Mouse (Mus musculus) left cerebral cortex, postnatal 4 days (tissue): Measurements from ENCODE around the gene P2ry14. TPM values are rescaled to one million over a fixed set of nuclear protein-coding genes. Genes with fewer than 3 reads are reported as not detected.
"Not testable (repeated sequence)": the region's sequence is repeated elsewhere in the genome, so short reads cannot be mapped to it uniquely, and the experiment has no call there.

Experiments used
- DNase-seq: peaks from one replicate; pipeline ENCODE4 v3.0.0-alpha.2; 2022
- intact Hi-C: fragments of 180-260 bp; cut with DNase I; formaldehyde crosslinking; loops from one replicate; pipeline ENCODE4 v1.15.1; 2025
- total RNA-seq, 2 experiments: library from RNA; stranded (reverse); gene quantifications; 2 replicates each; pipeline ENCODE4 v1.2.3; 2021

Gene P2ry14
- total RNA-seq, 2 experiments from 2014 or later: 0.70 to 1.0 TPM

DNA sequence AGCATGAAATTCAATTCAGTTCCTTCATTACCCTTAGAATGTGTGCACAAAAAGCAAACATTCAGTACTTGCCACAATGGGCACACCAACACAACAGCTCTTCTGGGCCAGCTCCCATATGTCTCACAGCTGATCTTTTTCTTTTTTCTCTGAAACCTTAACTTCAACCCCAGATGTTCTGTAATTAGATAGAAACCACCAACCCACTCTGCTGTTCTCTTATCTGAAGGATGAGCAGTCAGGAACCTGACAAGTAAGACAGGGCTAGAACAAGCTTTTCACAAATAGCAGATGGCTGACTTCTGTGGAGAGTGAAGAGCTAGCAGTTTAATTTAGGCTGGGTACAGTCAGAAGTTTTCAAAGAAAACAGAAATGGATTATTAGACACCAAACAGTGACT lies 3.8 kb downstream of the P2ry14 start:
- intact Hi-C loops: no loop called here
- DNase-seq: no peak

DNA sequence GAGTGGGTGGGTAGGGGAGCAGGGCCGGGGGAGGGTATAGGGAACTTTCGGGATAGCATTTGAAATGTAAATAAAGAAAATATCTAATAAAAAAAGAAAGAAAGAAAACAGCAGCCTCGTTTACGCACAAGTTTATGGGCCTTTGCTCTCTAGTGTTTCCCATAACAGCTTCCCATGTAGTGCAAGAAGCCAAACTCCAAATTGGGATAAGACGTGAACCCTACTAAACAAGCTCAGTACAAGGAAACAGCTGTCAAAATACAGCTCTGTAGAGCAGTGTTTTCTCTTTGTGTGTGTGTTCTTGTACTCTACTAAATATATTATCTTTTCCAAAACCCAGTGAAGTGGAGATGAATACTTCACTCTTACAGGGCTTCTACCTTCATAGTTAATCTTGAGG lies 8.2 kb downstream of the P2ry14 start:
- intact Hi-C loops: no loop called here
- no peak for DNase-seq

DNA sequence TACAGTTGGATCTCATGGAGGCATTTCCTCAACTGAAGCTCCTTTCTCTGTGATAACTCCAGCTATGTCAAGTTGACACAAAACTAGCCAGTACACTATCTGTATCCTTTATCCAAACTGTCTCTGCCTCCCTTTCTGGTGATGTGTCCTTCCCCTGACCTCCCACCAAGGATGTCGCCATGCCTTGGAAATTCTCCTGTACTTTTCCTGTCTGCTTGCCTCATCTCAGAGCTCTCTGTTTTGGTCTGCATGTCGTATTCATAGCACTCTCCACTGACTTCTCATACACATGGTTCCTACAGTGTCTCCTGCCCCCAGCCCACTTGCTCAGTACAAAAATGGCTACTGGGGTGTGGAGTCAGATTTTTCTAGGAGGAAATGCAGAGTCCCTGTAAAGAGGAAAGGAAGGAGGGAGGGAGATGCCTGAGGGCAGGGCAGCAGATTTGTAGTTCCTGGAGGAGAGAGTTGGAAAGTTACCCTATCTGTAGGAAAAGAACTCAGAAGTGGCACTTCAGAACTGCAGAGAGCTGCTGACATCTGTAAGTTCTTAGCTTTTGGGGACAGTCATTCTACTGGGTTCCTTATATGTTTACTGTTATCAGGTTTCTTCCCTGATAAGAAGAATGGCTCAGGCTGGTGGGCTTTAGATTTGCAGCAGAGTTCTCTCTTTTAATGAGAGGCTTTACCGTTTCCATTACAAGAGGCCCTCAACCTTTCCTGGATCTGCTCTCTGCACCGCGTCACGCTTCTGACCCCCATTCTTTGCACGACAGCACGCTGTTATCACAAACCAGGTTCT lies 11.7 kb downstream of the P2ry14 start:
- intact Hi-C loops: no loop called here
- no peak for DNase-seq

DNA sequence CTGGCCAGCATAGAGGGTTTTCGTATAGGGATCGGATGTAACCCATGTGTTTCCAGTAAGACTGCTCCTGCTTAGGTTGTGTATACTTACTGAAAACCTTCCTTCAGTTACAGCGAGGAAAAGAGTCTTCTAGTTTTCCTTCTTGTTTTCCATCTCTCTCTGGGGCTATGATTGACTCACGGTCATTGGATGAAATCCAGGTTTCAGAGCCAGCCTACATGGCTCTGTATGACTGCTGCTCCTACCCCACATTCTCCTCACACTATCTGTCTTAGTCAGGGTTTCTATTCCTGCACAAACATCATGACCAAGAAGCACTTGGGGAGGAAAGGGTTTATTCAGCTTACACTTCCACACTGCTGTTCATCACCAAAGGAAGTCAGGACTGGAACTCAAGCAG lies 12.5 kb downstream of the P2ry14 start:
- intact Hi-C loops, DNase-seq: not testable (repeated sequence)

DNA sequence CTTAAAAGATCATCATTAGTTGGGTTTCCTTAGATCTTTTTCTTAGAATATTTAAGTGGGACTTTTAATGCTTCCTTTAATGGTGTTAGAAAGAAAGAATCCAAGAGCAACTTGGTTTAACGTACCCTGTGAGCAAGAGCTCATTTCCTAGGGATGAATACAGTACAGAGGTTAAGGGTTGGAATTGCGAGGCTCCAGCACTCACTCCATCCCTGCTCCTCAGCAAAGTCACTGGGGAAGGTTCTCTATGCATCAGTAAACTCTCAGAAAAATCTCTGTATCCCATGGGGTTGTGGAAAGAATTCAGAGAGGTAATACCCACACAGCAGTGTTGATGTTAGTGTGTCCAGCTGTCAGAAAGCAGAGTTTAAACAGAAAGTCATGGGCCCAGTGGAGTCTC lies 13.3 kb downstream of the P2ry14 start:
- intact Hi-C loops: no loop called here
- DNase-seq: no peak

DNA sequence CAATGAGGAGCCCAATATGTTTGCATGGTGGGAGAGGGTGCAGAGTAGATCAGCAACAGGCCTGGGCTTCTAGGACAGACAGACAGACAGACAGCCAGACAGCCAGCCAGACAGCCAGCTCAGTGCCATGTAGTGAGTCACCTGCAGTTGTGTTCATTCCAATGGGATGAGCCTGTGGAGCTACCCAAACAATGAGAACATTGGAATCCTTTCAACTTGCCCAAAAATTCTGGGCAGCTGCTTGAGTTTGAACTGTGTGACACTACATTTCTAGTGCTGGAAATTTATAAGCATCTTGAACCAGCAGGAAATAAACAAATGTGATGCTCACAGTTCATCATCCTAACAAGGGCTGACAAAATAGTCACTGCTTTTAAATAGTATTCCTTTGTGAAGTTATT lies 13.8 kb downstream of the P2ry14 start:
- DNase-seq: no peak
- intact Hi-C loops: no loop called here

DNA sequence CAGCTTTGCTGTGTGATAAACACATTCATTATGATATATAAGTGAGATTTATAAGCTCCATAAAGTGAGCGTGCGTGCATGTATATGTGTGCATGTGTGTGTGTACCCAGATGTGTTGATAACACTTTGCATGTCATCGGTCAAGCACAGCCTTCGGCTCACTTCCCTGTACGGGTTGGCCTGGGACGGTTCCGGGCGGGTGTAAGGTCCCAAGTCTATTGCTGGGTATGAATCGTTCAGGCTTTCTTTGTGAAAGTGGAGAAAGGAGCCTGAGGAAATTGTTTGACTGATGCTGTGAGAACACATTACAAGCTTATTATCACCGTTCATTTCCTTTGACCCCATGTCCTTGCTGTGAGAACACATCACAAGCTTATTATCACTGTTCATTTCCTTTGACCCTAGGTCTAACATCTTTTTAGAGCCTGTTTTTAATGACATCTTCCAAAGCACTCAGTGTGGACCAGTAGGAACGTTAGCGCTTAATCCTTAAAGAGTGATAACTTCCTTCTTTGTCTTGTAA lies 14.4 kb downstream of the P2ry14 start:
- intact Hi-C loops: no loop called here
- no peak for DNase-seq

DNA sequence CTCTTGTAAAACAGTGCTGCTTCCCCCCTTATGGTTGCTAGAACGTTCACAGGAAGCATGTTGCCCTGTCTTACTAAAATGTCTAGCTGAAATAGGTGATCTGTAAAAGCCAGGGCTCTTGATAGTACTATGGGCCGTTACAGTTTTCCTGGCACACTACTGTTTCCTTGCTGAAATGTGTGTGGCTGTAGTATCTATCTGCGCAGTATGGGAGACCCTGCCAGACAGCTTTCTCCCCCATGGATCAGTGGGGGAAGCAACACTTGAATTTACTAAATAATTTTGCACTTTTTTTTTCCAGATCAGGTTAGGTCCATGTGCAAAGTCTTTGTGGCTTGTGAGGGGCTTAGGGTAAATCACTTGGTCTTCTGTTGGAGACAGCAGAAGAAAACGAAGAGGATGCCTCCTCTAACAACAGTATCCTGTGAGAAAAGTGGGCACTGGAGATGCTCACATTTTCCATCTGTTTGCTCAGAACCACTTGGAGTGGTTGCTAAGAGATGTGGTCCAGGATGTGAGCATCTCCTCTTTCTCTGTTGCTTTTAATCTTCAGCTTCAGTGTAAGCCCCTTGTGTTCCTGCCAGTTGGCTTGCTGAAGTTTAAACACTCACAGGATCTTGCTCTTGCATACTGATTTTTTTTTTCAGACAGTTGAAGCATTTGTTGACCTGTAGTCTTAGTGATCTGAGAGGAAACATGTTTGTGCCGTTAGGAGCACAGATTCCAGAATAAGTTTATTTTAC lies 17.3 kb downstream of the P2ry14 start:
- intact Hi-C loops: no loop called here
- DNase-seq: no peak

DNA sequence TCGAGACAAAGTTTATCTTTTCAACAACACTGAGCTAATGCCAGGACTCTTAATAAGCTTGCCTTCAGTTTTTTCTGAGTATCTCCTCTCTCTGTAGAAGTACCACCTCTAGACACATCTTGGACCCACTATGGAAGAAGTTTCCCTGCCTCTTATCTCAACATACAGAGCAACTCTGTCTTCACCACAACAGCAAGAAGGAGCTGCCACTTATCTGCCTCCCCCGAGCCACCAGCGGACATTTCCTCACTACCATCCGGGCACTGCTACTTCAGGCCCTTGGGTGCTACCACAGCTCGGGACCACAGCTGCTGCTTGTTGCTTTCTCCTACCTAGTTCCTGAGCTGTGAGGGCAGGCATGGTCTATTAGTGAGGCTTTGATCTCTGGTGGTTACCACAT lies 20.2 kb downstream of the P2ry14 start:
- intact Hi-C loops: no loop called here
- DNase-seq: no peak

DNA sequence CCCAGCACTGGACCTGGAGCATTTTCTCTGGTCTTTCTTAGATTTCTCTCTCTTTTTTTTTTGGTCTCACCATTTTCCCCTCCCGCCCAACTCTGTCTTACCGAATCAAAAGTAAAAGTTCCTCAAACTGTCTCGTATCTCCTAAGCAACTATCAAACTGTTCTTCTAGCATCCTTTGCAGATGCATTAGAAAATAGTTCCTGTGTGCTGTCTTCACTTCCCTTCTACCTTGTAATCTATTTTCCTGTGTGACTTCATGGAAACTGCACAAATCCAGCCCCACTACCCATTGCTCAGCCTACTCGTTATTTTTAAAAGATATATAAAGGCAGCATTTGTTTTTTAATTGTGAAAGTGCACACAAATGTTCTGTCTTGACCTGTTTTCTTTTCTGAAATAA lies 21.5 kb downstream of the P2ry14 start:
- no peak for DNase-seq
- intact Hi-C loops: no loop called here

DNA sequence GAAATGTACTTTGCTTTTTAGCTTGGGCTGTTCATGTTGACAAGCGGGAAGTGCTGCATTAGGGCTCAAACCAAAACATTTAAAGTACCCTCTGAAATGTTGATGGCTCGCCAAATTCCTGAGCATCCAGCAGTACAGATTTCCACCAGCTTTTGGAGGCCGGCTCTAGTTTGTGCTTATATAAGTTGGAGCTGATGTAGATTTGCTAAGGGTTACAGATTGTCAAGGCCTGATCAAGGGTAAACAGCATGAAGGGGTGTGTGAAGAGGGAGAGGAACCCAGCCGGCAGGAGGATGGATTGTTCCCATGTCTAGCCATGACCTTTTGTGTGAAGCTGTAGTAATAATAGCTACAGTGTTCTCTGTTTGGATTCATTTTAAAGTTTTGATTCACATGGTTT lies 22.3 kb downstream of the P2ry14 start:
- no peak for DNase-seq
- intact Hi-C loops: no loop called here

DNA sequence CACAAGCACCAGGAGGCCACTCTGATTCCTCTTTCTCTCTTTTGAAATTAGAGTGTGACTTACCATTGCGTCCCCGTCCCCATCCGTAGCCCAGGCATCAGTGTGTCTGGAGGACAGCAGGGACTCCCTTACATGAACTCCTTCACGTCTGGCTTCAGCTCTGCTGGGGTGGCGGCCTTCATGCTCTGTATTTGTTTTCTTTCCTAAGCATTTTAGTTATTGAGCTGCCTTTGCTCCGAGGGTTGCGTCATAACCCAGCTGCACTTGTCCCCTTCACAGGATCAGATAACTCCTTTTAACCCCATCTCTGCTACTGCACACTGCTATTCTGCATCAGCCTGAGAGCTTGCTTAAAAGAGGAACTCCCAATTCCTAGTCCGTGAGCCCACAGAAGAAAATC lies 23.0 kb downstream of the P2ry14 start:
- no peak for DNase-seq
- intact Hi-C loops: no loop called here

DNA sequence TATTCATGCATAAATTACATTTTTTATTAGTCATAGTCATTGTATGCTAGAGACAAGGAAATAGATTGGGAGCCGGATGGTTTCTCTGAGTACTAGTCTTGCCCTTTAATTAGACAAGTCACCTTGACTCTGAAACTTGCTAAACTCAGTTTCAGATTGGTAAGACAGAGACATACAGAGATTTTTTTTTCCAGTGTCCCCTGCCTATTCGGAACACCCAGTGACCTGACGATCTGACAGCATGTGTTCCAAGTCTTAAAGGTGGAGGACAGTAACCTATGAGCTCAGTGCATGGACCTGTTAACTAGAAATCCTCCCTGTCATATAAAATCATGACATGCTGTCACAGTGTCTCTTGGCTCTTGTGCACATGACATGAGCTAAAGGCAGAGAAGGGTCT lies 23.9 kb downstream of the P2ry14 start:
- DNase-seq: no peak
- intact Hi-C loops: loop anchor here (10.0 kb wide), 1 partner anchor 75 kb away; no protein-coding TSS in a partner anchor

DNA sequence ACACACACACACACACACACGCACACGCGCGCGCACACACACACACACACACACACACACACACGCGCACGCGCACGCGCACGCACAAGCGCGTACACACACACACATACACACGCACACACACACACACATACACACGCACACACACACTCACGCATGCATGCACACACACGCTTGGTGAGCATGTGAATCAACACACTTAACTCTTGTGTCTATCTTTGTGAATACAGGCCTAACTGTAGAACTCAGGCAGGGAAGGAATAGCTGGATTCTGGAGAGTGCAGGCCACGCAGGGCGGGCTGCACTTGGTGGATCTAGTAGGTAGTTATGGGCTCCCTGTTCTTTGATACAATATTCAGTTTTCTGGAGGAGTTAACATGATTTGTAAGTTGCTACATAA lies 24.7 kb downstream of the P2ry14 start:
- intact Hi-C loops: loop anchor here (10.0 kb wide), 1 partner anchor 76 kb away; no protein-coding TSS in a partner anchor
- no peak for DNase-seq

DNA sequence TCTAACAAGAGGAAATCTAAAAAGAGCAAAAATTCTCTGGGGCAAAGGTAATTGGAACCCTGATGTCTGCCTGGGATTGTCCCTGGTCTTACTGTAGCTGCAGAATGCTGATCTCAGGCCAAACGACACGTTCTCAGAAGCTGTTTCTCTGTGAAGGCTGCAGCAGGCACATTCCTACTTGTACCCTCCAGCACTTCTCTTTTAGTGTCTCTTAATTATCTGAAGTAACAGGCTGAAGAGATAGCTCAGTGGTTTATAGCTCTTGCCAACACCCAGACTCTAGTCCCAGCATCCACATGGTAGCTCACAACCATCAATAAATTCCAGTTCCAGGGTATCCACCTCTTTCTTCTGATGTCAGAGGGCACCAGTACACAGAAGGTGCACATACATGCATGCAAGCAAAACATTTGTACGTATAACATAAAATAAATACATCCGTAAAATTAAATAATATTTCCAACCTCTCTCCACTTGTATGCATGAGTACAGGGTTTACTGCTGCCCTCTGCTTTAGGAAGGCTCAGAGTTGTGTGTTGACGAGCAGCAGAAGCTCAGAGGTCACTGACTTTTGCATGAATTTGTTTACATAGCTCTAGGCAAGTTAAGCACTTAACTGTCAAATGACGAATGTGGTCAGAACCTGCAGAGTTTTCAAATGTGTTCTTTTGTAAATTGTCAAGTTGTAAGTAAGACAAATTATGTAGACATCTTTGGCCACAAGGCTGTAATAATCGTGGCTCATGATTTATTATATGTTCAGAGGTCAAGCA lies 27.4 kb downstream of the P2ry14 start:
- intact Hi-C loops: loop anchor here (10.0 kb wide), 1 partner anchor 79 kb away; no protein-coding TSS in a partner anchor
- no peak for DNase-seq

DNA sequence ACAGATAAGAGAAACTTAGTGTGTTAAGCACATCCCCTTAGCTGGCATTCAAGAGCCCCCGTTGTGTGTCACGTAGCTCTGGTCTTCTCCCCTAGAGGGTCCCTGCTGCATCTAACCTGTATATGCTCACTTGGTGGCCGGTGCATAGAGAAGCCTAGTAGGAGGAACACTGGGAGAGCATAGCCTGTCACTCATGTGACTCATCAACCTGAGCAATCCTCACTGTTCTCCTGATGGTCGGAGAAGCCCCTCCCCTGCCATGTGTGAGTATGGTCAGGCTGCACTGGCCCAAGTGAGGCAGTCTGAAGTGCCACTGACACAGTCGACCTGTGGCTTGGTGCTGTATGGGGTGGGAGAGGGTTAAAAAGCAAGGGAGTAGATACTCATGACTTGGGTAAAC lies 28.4 kb downstream of the P2ry14 start:
- no peak for DNase-seq
- intact Hi-C loops: loop anchor here (10.0 kb wide), 1 partner anchor 80 kb away; no protein-coding TSS in a partner anchor

DNA sequence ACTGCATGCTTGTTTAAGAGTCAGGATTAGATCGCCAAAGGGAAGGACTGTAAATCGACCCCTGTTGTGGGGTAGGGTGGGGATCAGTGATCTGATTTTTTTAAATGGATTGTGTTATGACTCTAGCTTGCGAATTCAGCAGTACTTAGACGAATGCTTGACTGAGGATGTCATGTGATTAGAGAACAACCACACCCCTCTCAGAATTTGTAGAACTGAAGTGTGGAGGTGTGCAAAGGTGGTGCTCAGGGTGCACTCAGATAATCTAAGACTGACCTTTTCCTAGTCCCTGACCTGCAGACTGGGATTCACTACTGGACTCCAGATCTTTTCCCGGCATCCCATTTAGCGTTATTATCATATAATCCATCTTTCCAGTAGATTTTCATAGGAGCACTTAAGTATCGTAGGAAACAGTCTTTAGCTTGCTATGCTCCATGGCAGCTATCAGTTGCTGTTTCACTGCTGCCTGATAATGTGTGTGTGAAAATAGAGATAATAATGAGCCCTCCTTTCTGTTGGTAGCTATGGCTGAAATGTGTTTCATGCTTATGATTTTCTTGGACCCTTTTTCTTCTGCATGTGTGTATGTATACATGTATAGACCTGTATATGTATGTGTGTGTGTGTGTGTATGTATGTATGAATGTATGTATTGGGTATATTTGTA lies 31.5 kb downstream of the P2ry14 start:
- no peak for DNase-seq
- intact Hi-C loops: loop anchor here (10.0 kb wide), 1 partner anchor 83 kb away; no protein-coding TSS in a partner anchor

DNA sequence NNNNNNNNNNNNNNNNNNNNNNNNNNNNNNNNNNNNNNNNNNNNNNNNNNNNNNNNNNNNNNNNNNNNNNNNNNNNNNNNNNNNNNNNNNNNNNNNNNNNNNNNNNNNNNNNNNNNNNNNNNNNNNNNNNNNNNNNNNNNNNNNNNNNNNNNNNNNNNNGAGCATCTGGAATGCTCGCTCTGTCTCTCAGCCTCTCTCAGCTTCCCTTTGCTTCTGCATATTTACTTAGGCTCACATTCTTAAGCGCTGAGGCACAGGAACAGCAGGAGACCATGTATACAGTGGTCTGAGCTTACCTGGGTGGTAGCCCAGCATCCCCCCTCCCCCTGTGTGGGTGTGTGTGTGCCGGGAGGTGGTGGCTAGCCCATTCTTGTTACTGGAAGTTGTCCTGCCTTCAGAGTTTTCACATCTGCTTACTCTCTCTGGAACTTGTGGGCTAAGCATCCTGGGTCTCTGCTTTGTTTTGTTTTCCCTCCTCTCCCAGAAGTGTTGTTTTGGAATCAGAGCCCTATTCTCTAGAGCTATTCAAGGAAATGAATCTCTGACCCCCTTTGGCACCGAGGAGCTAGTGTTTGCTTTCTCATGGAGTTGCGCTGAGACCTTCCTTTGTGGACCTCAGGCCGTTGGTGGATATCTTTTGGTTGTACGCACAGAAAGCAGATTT lies 32.2 kb downstream of the P2ry14 start:
- intact Hi-C loops: loop anchor here (10.0 kb wide), 1 partner anchor 84 kb away; no protein-coding TSS in a partner anchor
- DNase-seq: no peak

DNA sequence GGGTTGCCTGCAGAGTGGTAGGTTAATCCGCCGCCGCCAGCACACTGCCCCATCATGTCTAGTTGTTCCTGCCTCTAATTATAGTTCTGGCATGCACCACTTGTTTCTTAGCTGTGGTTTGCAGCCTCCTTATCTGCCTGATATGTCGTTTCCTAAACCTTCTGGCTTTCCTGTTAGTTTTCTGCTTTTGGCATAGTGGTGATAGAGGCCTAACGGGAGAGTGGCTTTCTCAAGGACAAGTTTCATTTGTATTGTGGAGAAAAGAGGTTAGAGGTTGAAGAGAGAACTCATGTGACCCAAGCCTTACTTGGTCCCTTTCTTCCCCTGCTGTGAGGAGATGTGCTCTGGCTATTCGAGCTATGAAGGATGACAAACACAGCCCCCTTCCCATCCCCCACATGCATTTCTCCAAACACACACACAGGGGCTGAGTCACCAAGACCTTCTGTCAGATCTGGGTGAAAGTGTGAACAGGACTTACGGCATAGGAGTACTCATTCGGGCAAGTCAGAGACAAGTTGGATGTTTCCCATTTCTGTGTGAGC lies 39.4 kb downstream of the P2ry14 start:
- intact Hi-C loops: no loop called here
- no peak for DNase-seq

DNA sequence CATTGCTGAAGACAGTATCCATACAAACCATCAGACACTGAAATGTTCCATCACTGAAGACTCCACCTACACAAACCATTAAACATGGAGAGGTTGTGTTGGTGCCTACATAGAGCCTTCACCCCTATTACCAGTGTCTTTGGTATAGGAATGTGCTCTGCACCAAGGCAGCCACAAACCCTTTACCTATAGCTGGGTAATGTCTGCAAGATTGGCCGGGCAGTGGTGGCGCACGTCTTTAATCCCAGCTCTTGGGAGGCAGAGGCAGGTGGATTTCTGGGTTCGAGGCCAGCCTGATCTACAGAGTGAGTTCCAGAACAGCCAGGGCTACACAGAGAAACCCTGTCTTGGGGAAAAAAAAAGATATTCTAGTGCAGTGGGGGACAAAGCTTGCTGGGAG lies 40.1 kb downstream of the P2ry14 start:
- intact Hi-C loops, DNase-seq: not testable (repeated sequence)
